Mouse (Mus musculus): ENCODE results near the gene Pianp. TPM values are rescaled to one million over a fixed set of nuclear protein-coding genes. Genes with fewer than 3 reads are reported as not detected.

Pianp gene
- total RNA-seq (2017): not detected in 2 replicates

GRCm38 (mm10) chr6:124996551-124997501 lies at the start of gene Pianp:
Gene Pianp, plus strand, starts transcription at chr6:124996694.
- peak; percentile 82 for ATAC-seq (replicated peaks; ENCODE audit: low read depth, poor library complexity, severe bottlenecking)

- ATAC-seq (replicated peaks; ENCODE audit: low read depth, poor library complexity, severe bottlenecking): no peak
Measured at GRCm38 (mm10) chr6:124953991-124954715, 42.3 kb upstream of the Pianp start.

GRCm38 (mm10) chr6:124955212-124955611 lies 41.3 kb upstream of the Pianp start:
- ATAC-seq (replicated peaks; ENCODE audit: low read depth, poor library complexity, severe bottlenecking): no peak

GRCm38 (mm10) chr6:124958127-124958526 lies 38.4 kb upstream of the Pianp start:
- ATAC-seq (replicated peaks; ENCODE audit: low read depth, poor library complexity, severe bottlenecking): no peak

- no peak for ATAC-seq (replicated peaks; ENCODE audit: low read depth, poor library complexity, severe bottlenecking)
Measured at GRCm38 (mm10) chr6:124959960-124960359, 36.5 kb upstream of the Pianp start.

GRCm38 (mm10) chr6:124961021-124961420 lies 35.5 kb upstream of the Pianp start:
- no peak for ATAC-seq (replicated peaks; ENCODE audit: low read depth, poor library complexity, severe bottlenecking)

GRCm38 (mm10) chr6:124964638-124965037 lies 31.9 kb upstream of the Pianp start:
- ATAC-seq (replicated peaks; ENCODE audit: low read depth, poor library complexity, severe bottlenecking): peak; percentile 29

GRCm38 (mm10) chr6:124965088-124965719 lies 31.3 kb upstream of the Pianp start, which contains the start of gene Cops7a:
Gene Cops7a, minus strand, starts transcription at chr6:124965538.
- peak; percentile 82 for ATAC-seq (replicated peaks; ENCODE audit: low read depth, poor library complexity, severe bottlenecking)

GRCm38 (mm10) chr6:124965747-124966146 lies 30.7 kb upstream of the Pianp start:
- no peak for ATAC-seq (replicated peaks; ENCODE audit: low read depth, poor library complexity, severe bottlenecking)

GRCm38 (mm10) chr6:124966466-124967118 lies 29.9 kb upstream of the Pianp start:
- no peak for ATAC-seq (replicated peaks; ENCODE audit: low read depth, poor library complexity, severe bottlenecking)

GRCm38 (mm10) chr6:124967766-124968165 lies 28.7 kb upstream of the Pianp start:
- no peak for ATAC-seq (replicated peaks; ENCODE audit: low read depth, poor library complexity, severe bottlenecking)

GRCm38 (mm10) chr6:124992241-124992640 lies 4.3 kb upstream of the Pianp start:
- ATAC-seq (replicated peaks; ENCODE audit: low read depth, poor library complexity, severe bottlenecking): no peak

GRCm38 (mm10) chr6:124993365-124993764 lies 3.1 kb upstream of the Pianp start:
- no peak for ATAC-seq (replicated peaks; ENCODE audit: low read depth, poor library complexity, severe bottlenecking)

GRCm38 (mm10) chr6:124993876-124994275 lies 2.6 kb upstream of the Pianp start:
- ATAC-seq (replicated peaks; ENCODE audit: low read depth, poor library complexity, severe bottlenecking): no peak

GRCm38 (mm10) chr6:124995246-124995645 lies 1.2 kb upstream of the Pianp start:
- ATAC-seq (replicated peaks; ENCODE audit: low read depth, poor library complexity, severe bottlenecking): no peak

GRCm38 (mm10) chr6:124995831-124996403 lies 577 bp upstream of the Pianp start:
- no peak for ATAC-seq (replicated peaks; ENCODE audit: low read depth, poor library complexity, severe bottlenecking)

GRCm38 (mm10) chr6:124998066-124998465 lies 1.6 kb downstream of the Pianp start:
- no peak for ATAC-seq (replicated peaks; ENCODE audit: low read depth, poor library complexity, severe bottlenecking)

- ATAC-seq (replicated peaks; ENCODE audit: low read depth, poor library complexity, severe bottlenecking): no peak
Measured at GRCm38 (mm10) chr6:124999091-124999490, 2.6 kb downstream of the Pianp start.

- ATAC-seq (replicated peaks; ENCODE audit: low read depth, poor library complexity, severe bottlenecking): no peak
Measured at GRCm38 (mm10) chr6:124999546-124999945, 3.1 kb downstream of the Pianp start.

GRCm38 (mm10) chr6:125003706-125004105 lies 7.2 kb downstream of the Pianp start:
- ATAC-seq (replicated peaks; ENCODE audit: low read depth, poor library complexity, severe bottlenecking): no peak

All from common myeloid progenitor, adult 5-6 weeks (primary cell).